Mouse (Mus musculus) heart, postnatal 0 days (tissue): ENCODE measurements around the gene Pds5b. TPM values are rescaled to one million over a fixed set of nuclear protein-coding genes. Genes with fewer than 3 reads are reported as not detected.

Experiments
- ATAC-seq: fragments of 200-750 bp; cut with Nextera tagmentation; 2 replicates; pipeline ENCODE4 v1.8.0; 2017; ENCODE audit warnings: low read depth, moderate number of reproducible peaks, moderate library complexity; ENCODE audit not compliant: insufficient read depth
- DNase-seq: peaks from one replicate; pipeline ENCODE4 v3.0.0-alpha.2; 2016; ENCODE audit warnings: low spot score
- H3K27ac ChIP-seq: fragments of 300-500 bp; sonication (generic); 2 replicates; pipeline ENCODE4 v1.5.1; 2014; ENCODE audit warnings: low read depth, mild to moderate bottlenecking
- H3K27me3 ChIP-seq: fragments of 300-500 bp; sonication (generic); 2 replicates; pipeline ENCODE4 v1.6.1; 2014; ENCODE audit warnings: low read length, mixed read lengths; ENCODE audit not compliant: control insufficient read depth, insufficient read depth
- H3K36me3 ChIP-seq: fragments of 300-500 bp; sonication (generic); replicated peaks from 2 replicates; pipeline ENCODE4 v1.6.1; 2014; ENCODE audit warnings: low read length, mixed read lengths; ENCODE audit not compliant: control insufficient read depth, insufficient read depth
- H3K4me1 ChIP-seq: fragments of 300-500 bp; sonication (generic); 2 replicates; pipeline ENCODE4 v1.6.1; 2014; ENCODE audit warnings: antibody characterized with exemption; ENCODE audit not compliant: control insufficient read depth, insufficient read depth
- H3K4me2 ChIP-seq: fragments of 300-500 bp; sonication (generic); 2 replicates; pipeline ENCODE4 v1.6.1; 2014; ENCODE audit warnings: low read depth, mild to moderate bottlenecking, low read length, moderate library complexity
- H3K4me3 ChIP-seq: fragments of 300-500 bp; sonication (generic); 2 replicates; pipeline ENCODE4 v1.5.1; 2014; ENCODE audit warnings: low read depth, low read length
- H3K9ac ChIP-seq: fragments of 300-500 bp; sonication (generic); replicated peaks from 2 replicates; pipeline ENCODE4 v1.6.1; 2014; ENCODE audit warnings: low read depth, low read length, mixed read lengths
- H3K9me3 ChIP-seq: fragments of 300-500 bp; sonication (generic); replicated peaks from 2 replicates; pipeline ENCODE4 v1.6.1; 2016; ENCODE audit warnings: low read length; ENCODE audit not compliant: control insufficient read depth
- CTCF ChIP-seq: IDR thresholded peaks from 2 replicates; pipeline ENCODE4 v1.5.1; 2016; ENCODE audit warnings: antibody characterized with exemption, control low read depth, low read depth
- EP300 ChIP-seq: IDR thresholded peaks from 2 replicates; pipeline ENCODE4 v1.6.1; 2016; ENCODE audit warnings: antibody characterized with exemption, low read depth
- WGBS: fragments of 180-500 bp; shearing (Covaris S2); extraction: QIAGEN DNeasy Blood & Tissue Kit; methylation state at CpG from one replicate; pipeline ENCODE4 v1.1.7; 2014; 5-methylcytosine and 5-hydroxymethylcytosine counted together
- polyA plus RNA-seq: library from polyadenylated mRNA; unstranded; fragments of >200 nt; fragmentation: Nextera tagmentation; extraction: Ambion mirVana; gene quantifications from 2 replicates; pipeline ENCODE4 v1.2.1, GENCODE M21; 2015
- total RNA-seq: library from RNA; depleted of rRNA; stranded (reverse); fragments of >200 nt; gene quantifications from 2 replicates; pipeline ENCODE4 v1.2.3, GENCODE M21; 2014; ENCODE audit warnings: low replicate concordance

Gene Pds5b
- total and polyA plus RNA-seq, 2 experiments from 2014 or later, result 8.1 to 24.2 TPM

DNA sequence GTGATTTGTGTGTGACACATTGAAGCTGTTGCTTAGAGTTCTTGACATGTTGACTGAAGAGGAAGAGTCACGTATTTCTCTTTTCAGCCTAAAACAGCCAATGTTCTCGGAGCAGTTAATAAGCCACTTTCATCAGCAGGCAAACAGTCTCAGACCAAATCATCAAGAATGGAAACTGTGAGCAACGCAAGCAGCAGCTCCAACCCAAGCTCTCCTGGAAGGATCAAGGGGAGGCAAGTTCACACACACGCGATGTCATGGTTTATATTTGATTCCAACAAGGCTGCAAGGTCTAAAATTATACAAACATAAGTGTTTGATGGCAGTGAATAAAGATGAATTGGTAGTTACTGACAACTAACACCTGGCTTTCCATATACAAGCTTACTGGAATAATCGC is 120.6 kb downstream of the Pds5b start:
- H3K4me1 ChIP-seq, result no peaks in the 10 kb centered on the region
- no peak overlapping the region for H3K4me2 ChIP-seq
- ATAC-seq (no peak), DNase-seq (no peak)
- H3K27ac ChIP-seq, result no peak overlapping the region
- H3K9me3 ChIP-seq, result no peaks in the 10 kb centered on the region
- no peaks in the 10 kb centered on the region for H3K27me3 ChIP-seq
- H3K36me3 ChIP-seq, result peaks cover 53% of the 10 kb centered on the region
- TF ChIP-seq EP300 (no peak), CTCF (no peak)
- 84% methylated on average over 6 of the region's 6 CpGs for WGBS
- H3K4me3 ChIP-seq, result no peak overlapping the region
- no peak overlapping the region for H3K9ac ChIP-seq

DNA sequence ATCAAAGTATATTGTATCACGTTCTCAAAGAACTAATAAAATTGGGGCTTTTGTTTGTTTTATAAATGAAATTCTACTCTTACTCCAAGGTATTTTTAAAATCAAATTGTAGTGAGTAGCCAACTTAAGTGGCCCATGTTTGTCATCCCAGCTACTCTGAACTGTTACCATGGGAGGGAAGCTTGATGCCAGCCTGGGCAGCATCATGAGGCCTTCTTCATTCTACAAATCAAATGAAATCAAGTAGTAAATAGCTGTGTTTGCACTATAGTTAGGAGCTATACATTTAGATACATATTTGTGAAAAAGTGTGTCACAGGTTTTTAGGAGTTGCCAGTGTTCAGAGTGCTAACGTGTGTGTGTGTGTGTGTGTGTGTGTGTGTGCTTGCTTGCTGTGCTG is 126.5 kb downstream of the Pds5b start:
- Histone ChIP-seq H3K4me1 (no peaks in the 10 kb centered on the region), H3K36me3 (peaks cover 54% of the 10 kb centered on the region), H3K27ac (no peak overlapping the region), H3K4me2 (no peak overlapping the region), H3K4me3 (no peak overlapping the region), H3K27me3 (no peaks in the 10 kb centered on the region), H3K9me3 (no peaks in the 10 kb centered on the region), H3K9ac (no peak overlapping the region)
- no peak for DNase-seq
- TF ChIP-seq EP300, result no peak
- TF ChIP-seq CTCF, result no peak
- ATAC-seq, result no peak
- 95% methylated on average over 2 of the region's 2 CpGs for WGBS

DNA sequence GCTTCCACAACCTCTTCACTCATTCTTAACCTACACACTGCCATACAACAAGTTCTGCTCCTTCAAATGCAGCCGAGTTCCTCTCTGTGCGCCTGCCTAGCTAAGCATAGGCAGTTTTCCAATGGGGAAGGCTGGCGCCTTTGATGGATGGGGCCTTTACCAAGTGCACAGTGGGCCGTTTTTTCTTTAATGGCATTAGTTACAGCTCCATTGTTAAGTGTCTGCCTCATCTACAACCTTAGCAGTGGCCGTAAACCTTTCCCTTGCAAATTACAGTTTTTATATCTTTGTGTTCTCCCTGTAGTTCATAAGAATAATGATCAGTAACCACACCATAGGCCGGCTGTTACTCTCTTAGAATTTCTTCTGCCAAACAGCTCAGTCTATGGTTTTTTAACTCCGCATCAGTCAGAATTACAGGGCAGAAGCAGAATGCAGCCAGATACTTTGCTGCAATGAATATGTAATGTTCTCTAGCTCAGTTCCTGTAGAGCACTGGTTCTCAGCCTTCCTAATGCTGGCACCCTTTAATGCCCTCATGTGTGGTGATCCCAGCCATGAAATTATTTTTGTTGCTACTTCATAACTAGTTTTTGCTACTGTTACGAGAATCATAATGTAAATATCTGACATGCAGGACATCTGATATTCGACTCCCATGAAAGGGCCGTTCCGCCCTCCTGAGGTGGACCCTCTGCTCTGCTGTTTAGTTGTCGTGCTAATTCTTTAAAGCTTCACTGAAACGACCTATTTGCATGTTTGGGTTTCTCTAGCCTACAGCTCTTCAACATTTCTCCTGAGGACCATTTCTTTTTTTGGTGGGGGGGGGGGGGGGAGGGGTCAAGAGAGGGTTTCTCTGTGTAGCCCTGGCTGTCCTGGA is 140.8 kb downstream of the Pds5b start:
- DNase-seq, result no peak
- no peaks in the 10 kb centered on the region for H3K27me3 ChIP-seq
- H3K4me1 ChIP-seq, result no peaks in the 10 kb centered on the region
- no peak overlapping the region for H3K4me3 ChIP-seq
- H3K9me3 ChIP-seq, result no peaks in the 10 kb centered on the region
- H3K4me2 ChIP-seq, result no peak overlapping the region
- no peak overlapping the region for H3K9ac ChIP-seq
- H3K27ac ChIP-seq, result no peak overlapping the region
- no peak for ATAC-seq
- peaks cover 9% of the 10 kb centered on the region for H3K36me3 ChIP-seq
- WGBS, result 87% methylated on average over 13 of the region's 13 CpGs
- no peak for TF ChIP-seq EP300

DNA sequence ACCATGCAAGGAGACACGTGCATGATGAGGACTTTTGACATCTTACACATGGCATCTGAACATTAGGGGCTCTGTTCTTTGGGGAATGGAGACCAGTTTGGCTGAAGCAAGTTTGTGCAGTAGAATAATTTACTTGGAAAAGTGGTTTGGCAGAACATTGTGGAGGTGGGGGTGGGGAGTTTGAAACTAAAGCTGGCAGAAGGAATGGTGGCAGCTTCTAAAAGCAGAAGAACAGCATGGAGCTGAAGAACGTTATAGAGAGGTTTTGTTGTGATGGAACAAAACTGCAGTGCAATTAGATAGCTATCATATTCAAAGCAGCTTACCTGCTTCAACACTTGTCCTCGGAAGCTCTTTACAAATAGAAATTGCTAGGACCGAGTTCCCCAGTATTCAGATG is 141.9 kb downstream of the Pds5b start:
- Histone ChIP-seq H3K9me3 (no peaks in the 10 kb centered on the region), H3K4me2 (no peak overlapping the region), H3K36me3 (peaks cover 9% of the 10 kb centered on the region; the same call in 1 of the 2 replicates), H3K4me1 (no peaks in the 10 kb centered on the region), H3K27me3 (no peaks in the 10 kb centered on the region), H3K9ac (no peak overlapping the region), H3K27ac (no peak overlapping the region), H3K4me3 (no peak overlapping the region)
- DNase-seq (no peak), ATAC-seq (no peak)
- WGBS, result 86% methylated on average over 4 of the region's 4 CpGs
- no peak for TF ChIP-seq CTCF

DNA sequence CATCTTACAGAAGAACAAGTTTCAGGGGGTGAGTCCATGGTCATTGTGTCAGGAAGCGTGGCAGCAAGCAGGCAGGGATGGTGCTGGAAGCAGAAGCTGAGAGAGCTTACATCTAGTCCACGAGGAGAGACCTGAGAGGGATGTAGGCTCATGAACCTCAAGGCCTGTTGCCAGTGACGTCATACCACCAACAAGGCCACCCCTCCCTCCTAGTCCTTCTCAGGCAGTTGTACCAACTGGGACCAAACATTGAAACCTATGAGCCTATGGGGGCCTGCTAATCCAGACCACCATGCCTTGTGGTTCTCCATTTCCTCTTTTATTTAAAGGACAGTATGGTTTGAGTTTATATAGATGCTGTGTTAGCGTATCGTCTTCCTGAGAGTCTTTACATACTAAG is 143.2 kb downstream of the Pds5b start:
- ATAC-seq (no peak), DNase-seq (no peak)
- WGBS, result 92% methylated on average over 5 of the region's 5 CpGs
- H3K27ac ChIP-seq, result no peak overlapping the region
- H3K4me1 ChIP-seq, result no peaks in the 10 kb centered on the region
- no peak overlapping the region for H3K9ac ChIP-seq
- TF ChIP-seq EP300 (no peak), CTCF (no peak)
- no peaks in the 10 kb centered on the region for H3K9me3 ChIP-seq
- H3K4me2 ChIP-seq, result no peak overlapping the region
- peaks cover 6% of the 10 kb centered on the region; the same call in 1 of the 2 replicates for H3K36me3 ChIP-seq
- no peak overlapping the region for H3K4me3 ChIP-seq
- H3K27me3 ChIP-seq, result no peaks in the 10 kb centered on the region

DNA sequence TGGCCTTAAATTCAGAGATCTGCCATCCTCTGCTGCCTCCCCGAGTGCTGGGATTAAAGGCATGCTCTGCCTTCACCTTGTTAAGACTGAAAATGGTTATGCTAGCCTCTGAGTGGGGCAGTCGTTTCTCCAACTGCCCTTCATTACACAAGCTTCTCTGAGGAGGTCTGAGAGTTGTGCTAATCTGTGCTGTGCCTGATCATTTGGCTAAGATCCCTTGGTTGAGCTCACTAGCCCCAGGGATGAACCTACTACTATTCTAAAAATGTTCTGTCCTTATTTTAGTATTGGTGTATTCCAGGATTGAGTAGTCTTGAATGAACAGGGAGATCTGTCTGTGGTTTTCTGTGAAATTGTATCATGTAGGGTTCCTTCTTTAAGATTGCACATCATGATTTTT is 144.5 kb downstream of the Pds5b start:
- H3K36me3 ChIP-seq, result no peaks in the 10 kb centered on the region
- ATAC-seq, result no peak
- 49% methylated on average over 2 of the region's 2 CpGs for WGBS

More for the DNA sequence above, 144.5 kb downstream of the Pds5b start:
- Histone ChIP-seq H3K27me3 (no peaks in the 10 kb centered on the region), H3K27ac (no peak overlapping the region), H3K9me3 (no peaks in the 10 kb centered on the region), H3K4me2 (no peak overlapping the region), H3K4me3 (no peak overlapping the region), H3K4me1 (no peaks in the 10 kb centered on the region), H3K9ac (no peak overlapping the region)
- no peak for DNase-seq
- TF ChIP-seq CTCF (no peak), EP300 (no peak)
